Mouse (Mus musculus): ENCODE data around the gene Kcnh4.

DNA sequence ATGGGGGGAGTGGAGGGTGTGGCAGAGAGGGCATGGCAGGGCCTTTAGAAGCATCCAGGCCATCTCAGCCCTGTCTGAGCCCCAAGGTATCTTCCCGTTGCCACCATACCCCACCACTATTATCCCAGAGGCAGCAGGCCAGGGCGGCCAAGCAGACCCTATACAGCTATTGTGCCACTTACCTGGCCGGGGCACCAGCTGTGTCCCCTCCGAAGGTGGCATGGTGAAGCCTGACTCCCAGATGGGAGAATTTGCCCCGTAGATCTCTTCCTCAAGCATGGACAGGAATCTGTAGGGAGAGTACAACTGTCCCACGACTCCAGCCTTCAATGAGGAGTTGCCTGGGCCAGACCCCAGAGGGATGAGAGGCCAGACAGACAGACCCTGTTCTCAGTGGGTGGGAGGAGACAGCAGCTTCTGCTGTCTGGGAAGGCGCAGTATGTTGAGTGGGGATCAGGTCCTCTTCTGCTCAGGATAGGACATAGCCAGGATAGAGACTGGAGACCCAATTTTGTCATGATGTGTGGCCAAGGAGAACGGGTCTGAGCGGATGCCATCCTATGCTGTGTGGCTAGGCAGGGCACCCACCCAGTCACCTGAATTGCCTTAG is 50.4 kb downstream of the Kcnh4 start:
- TF ChIP-seq CTCF (IDR thresholded peaks at IDR 0.05; ENCODE audit: low read depth, low read length) (no peak), POLR2A (IDR thresholded peaks at IDR 0.05; ENCODE audit: insufficient read depth, low read length) (no peak), EP300 (IDR thresholded peaks at IDR 0.05; ENCODE audit: insufficient read depth, low read depth, low read length) (no peak)

All from ES-Bruce4 (cell line).